Mouse (Mus musculus): Measurements from ENCODE around the gene Apol8.
A peak's percentile ranks its signal among the peaks of the same experiment; 100 is the strongest.

DNA sequence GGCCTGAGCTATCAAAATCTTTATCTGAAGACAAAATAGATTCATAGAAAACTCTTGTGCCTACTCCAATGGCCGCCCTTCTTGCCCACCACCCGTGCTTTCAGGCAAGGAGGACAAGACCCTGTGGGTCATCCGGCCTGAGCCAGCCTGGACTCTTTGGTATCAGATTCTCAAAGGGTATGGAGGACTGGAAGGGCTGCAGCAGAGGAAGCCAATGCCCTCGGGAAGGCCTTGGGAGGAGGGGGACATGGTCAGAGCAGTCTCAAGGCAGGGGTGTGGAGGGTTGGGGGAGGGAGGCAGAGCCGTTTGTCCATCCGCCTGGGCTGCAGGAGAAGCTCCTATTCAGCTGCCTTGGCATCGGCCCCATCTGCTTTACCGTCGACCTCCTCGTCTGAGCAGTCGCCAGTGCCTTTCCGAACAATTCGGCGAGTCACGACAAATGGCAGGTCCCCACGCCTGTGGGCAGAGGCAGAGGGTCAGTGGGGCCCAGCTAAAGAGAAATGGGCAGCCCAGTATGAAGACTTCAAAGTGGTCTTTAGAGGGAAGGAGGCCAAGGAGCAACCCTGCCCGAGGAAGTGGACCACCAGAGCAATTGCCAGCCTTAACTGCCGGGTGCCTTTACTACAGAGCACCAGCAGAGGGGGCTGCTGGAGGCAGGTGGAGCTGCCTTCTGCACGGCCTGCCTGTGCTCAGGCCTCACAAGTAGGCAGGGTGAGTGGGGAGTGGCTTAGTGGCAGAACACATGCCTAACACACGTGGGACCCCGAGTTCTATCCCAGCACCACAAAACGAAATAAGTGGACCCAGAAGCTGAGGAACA, 5.0 kb upstream of the Apol8 start:
- TF ChIP-seq CTCF (IDR thresholded peaks at IDR 0.05; ENCODE audit: borderline replicate concordance, insufficient read depth, low read length) (peak; percentile 73; the same call in 1 of the 2 replicates), POLR2A (IDR thresholded peaks at IDR 0.05; ENCODE audit: low read depth, low read length) (no peak)

Data from embryonic fibroblast, embryonic 13.5 days (primary cell).